Mouse (Mus musculus): ENCODE data around the gene Zfp462. TPM values are rescaled to one million over a fixed set of nuclear protein-coding genes. Genes with fewer than 3 reads are reported as not detected.
"Not testable (repeated sequence)": the region's sequence is repeated elsewhere in the genome, so short reads cannot be mapped to it uniquely, and the experiment has no call there.

Gene Zfp462
- 9.0 TPM in 2 replicates for polyA plus RNA-seq (2015; fragmentation: Nextera tagmentation; extraction: Ambion mirVana)

- Histone ChIP-seq H3K9me3 (ENCODE audit: control insufficient read depth, low read length) (no peaks in the 10 kb centered on the region), H3K4me1 (ENCODE audit: control insufficient read depth, insufficient read depth, low read depth, low read length) (no peaks in the 10 kb centered on the region), H3K27me3 (replicated peaks; ENCODE audit: control insufficient read depth, insufficient read depth, low read length) (no peaks in the 10 kb centered on the region), H3K36me3 (ENCODE audit: control insufficient read depth, insufficient read depth, low read length) (no peaks in the 10 kb centered on the region), H3K4me3 (ENCODE audit: low read length) (peak within 1 kb of the TSS; percentile 79), H3K27ac (ENCODE audit: low read depth, low read length) (peak within 1 kb of the TSS; percentile 99), H3K9ac (ENCODE audit: low read depth, low read length) (peak within 1 kb of the TSS; percentile 92), H3K4me2 (ENCODE audit: low read length) (peak within 1 kb of the TSS; percentile 69)
- peak; percentile 26 for ATAC-seq
- WGBS = under 1% methylated on average over 38 of the region's 43 CpGs
Observed at GRCm38 (mm10) chr4:54944921-54945430, at the start of gene Zfp462. Zfp462 (plus strand) TSS chr4:54945048.

- no peak overlapping the region for H3K4me3 ChIP-seq (ENCODE audit: low read length)
- no peak for ATAC-seq
- H3K27ac ChIP-seq (ENCODE audit: low read depth, low read length) = no peak overlapping the region
- no peak overlapping the region for H3K9ac ChIP-seq (ENCODE audit: low read depth, low read length)
- H3K9me3 ChIP-seq (ENCODE audit: control insufficient read depth, low read length) = no peaks in the 10 kb centered on the region
- H3K4me1 ChIP-seq (ENCODE audit: control insufficient read depth, insufficient read depth, low read depth, low read length) = no peaks in the 10 kb centered on the region
- 91% methylated on average over 4 of the region's 4 CpGs for WGBS
- no peak overlapping the region for H3K4me2 ChIP-seq (ENCODE audit: low read length)
- H3K27me3 ChIP-seq (replicated peaks; ENCODE audit: control insufficient read depth, insufficient read depth, low read length) = no peaks in the 10 kb centered on the region
- H3K36me3 ChIP-seq (ENCODE audit: control insufficient read depth, insufficient read depth, low read length) = no peaks in the 10 kb centered on the region
Observed at GRCm38 (mm10) chr4:54896017-54896416, 48.8 kb upstream of the Zfp462 start.

- Histone ChIP-seq H3K27ac (ENCODE audit: low read depth, low read length) (no peak overlapping the region), H3K4me3 (ENCODE audit: low read length) (no peak overlapping the region), H3K27me3 (replicated peaks; ENCODE audit: control insufficient read depth, insufficient read depth, low read length) (no peaks in the 10 kb centered on the region), H3K36me3 (ENCODE audit: control insufficient read depth, insufficient read depth, low read length) (no peaks in the 10 kb centered on the region), H3K4me1 (ENCODE audit: control insufficient read depth, insufficient read depth, low read depth, low read length) (no peaks in the 10 kb centered on the region), H3K4me2 (ENCODE audit: low read length) (no peak overlapping the region), H3K9me3 (ENCODE audit: control insufficient read depth, low read length) (no peaks in the 10 kb centered on the region), H3K9ac (ENCODE audit: low read depth, low read length) (no peak overlapping the region)
- no peak for ATAC-seq
- WGBS = 85% methylated on average over 8 of the region's 8 CpGs
Observed at GRCm38 (mm10) chr4:54904641-54905040, 40.2 kb upstream of the Zfp462 start.

GRCm38 (mm10) chr4:54905399-54905953 lies 39.4 kb upstream of the Zfp462 start:
- H3K36me3 ChIP-seq (ENCODE audit: control insufficient read depth, insufficient read depth, low read length) = no peaks in the 10 kb centered on the region
- no peak for ATAC-seq
- WGBS = 89% methylated on average over 7 of the region's 7 CpGs

GRCm38 (mm10) chr4:54910300-54910699 lies 34.5 kb upstream of the Zfp462 start:
- ATAC-seq = no peak
- no peak overlapping the region for H3K9ac ChIP-seq (ENCODE audit: low read depth, low read length)
- H3K9me3 ChIP-seq (ENCODE audit: control insufficient read depth, low read length) = no peaks in the 10 kb centered on the region
- H3K36me3 ChIP-seq (ENCODE audit: control insufficient read depth, insufficient read depth, low read length) = no peaks in the 10 kb centered on the region
- 93% methylated on average over 3 of the region's 3 CpGs for WGBS
- H3K27me3 ChIP-seq (replicated peaks; ENCODE audit: control insufficient read depth, insufficient read depth, low read length) = no peaks in the 10 kb centered on the region
- no peak overlapping the region for H3K4me2 ChIP-seq (ENCODE audit: low read length)
- no peaks in the 10 kb centered on the region for H3K4me1 ChIP-seq (ENCODE audit: control insufficient read depth, insufficient read depth, low read depth, low read length)
- H3K4me3 ChIP-seq (ENCODE audit: low read length) = no peak overlapping the region
- H3K27ac ChIP-seq (ENCODE audit: low read depth, low read length) = no peak overlapping the region

More at GRCm38 (mm10) chr4:54905399-54905953, 39.4 kb upstream of the Zfp462 start:
- H3K4me1 ChIP-seq (ENCODE audit: control insufficient read depth, insufficient read depth, low read depth, low read length) = no peaks in the 10 kb centered on the region
- H3K27ac ChIP-seq (ENCODE audit: low read depth, low read length) = no peak overlapping the region
- H3K9ac ChIP-seq (ENCODE audit: low read depth, low read length) = no peak overlapping the region
- no peaks in the 10 kb centered on the region for H3K27me3 ChIP-seq (replicated peaks; ENCODE audit: control insufficient read depth, insufficient read depth, low read length)
- no peak overlapping the region for H3K4me3 ChIP-seq (ENCODE audit: low read length)
- no peaks in the 10 kb centered on the region for H3K9me3 ChIP-seq (ENCODE audit: control insufficient read depth, low read length)
- H3K4me2 ChIP-seq (ENCODE audit: low read length) = no peak overlapping the region

- H3K4me3 ChIP-seq (ENCODE audit: low read length) = no peak overlapping the region
- H3K36me3 ChIP-seq (ENCODE audit: control insufficient read depth, insufficient read depth, low read length) = no peaks in the 10 kb centered on the region
- ATAC-seq = no peak
- no peaks in the 10 kb centered on the region for H3K27me3 ChIP-seq (replicated peaks; ENCODE audit: control insufficient read depth, insufficient read depth, low read length)
- H3K4me2 ChIP-seq (ENCODE audit: low read length) = no peak overlapping the region
- no peak overlapping the region for H3K27ac ChIP-seq (ENCODE audit: low read depth, low read length)
- no peaks in the 10 kb centered on the region for H3K4me1 ChIP-seq (ENCODE audit: control insufficient read depth, insufficient read depth, low read depth, low read length)
- WGBS = 83% methylated on average over 3 of the region's 3 CpGs
- no peaks in the 10 kb centered on the region for H3K9me3 ChIP-seq (ENCODE audit: control insufficient read depth, low read length)
- H3K9ac ChIP-seq (ENCODE audit: low read depth, low read length) = no peak overlapping the region
Observed at GRCm38 (mm10) chr4:54918276-54918675, 26.6 kb upstream of the Zfp462 start.

- Histone ChIP-seq H3K27me3 (replicated peaks; ENCODE audit: control insufficient read depth, insufficient read depth, low read length) (no peaks in the 10 kb centered on the region), H3K9ac (ENCODE audit: low read depth, low read length) (no peak overlapping the region), H3K36me3 (ENCODE audit: control insufficient read depth, insufficient read depth, low read length) (no peaks in the 10 kb centered on the region), H3K9me3 (ENCODE audit: control insufficient read depth, low read length) (no peaks in the 10 kb centered on the region), H3K4me1 (ENCODE audit: control insufficient read depth, insufficient read depth, low read depth, low read length) (no peaks in the 10 kb centered on the region), H3K4me2 (ENCODE audit: low read length) (no peak overlapping the region), H3K4me3 (ENCODE audit: low read length) (no peak overlapping the region), H3K27ac (ENCODE audit: low read depth, low read length) (no peak overlapping the region)
- ATAC-seq = no peak
- WGBS = 94% methylated on average over 2 of the region's 2 CpGs
Observed at GRCm38 (mm10) chr4:54923386-54923785, 21.5 kb upstream of the Zfp462 start.

- H3K27me3 ChIP-seq (replicated peaks; ENCODE audit: control insufficient read depth, insufficient read depth, low read length) = no peaks in the 10 kb centered on the region
- H3K4me2 ChIP-seq (ENCODE audit: low read length) = no peak overlapping the region
- no peak overlapping the region for H3K27ac ChIP-seq (ENCODE audit: low read depth, low read length)
- 87% methylated on average over 2 of the region's 2 CpGs for WGBS
- no peaks in the 10 kb centered on the region for H3K36me3 ChIP-seq (ENCODE audit: control insufficient read depth, insufficient read depth, low read length)
- H3K9me3 ChIP-seq (ENCODE audit: control insufficient read depth, low read length) = no peaks in the 10 kb centered on the region
- no peak overlapping the region for H3K9ac ChIP-seq (ENCODE audit: low read depth, low read length)
- ATAC-seq = no peak
- H3K4me1 ChIP-seq (ENCODE audit: control insufficient read depth, insufficient read depth, low read depth, low read length) = no peaks in the 10 kb centered on the region
- no peak overlapping the region for H3K4me3 ChIP-seq (ENCODE audit: low read length)
Observed at GRCm38 (mm10) chr4:54924306-54924705, 20.5 kb upstream of the Zfp462 start.

- H3K4me1 ChIP-seq (ENCODE audit: control insufficient read depth, insufficient read depth, low read depth, low read length); H3K9ac ChIP-seq (ENCODE audit: low read depth, low read length); H3K4me2 ChIP-seq (ENCODE audit: low read length); H3K36me3 ChIP-seq (ENCODE audit: control insufficient read depth, insufficient read depth, low read length); H3K9me3 ChIP-seq (ENCODE audit: control insufficient read depth, low read length); ATAC-seq; H3K27ac ChIP-seq (ENCODE audit: low read depth, low read length); H3K4me3 ChIP-seq (ENCODE audit: low read length); H3K27me3 ChIP-seq (replicated peaks; ENCODE audit: control insufficient read depth, insufficient read depth, low read length): not testable (repeated sequence)
- WGBS = 86% methylated on average over 5 of the region's 5 CpGs
Observed at GRCm38 (mm10) chr4:54926456-54926855, 18.4 kb upstream of the Zfp462 start.
